Comparison of ENCODE assay signal across 25 mouse cellular contexts in the genomic region with DNA sequence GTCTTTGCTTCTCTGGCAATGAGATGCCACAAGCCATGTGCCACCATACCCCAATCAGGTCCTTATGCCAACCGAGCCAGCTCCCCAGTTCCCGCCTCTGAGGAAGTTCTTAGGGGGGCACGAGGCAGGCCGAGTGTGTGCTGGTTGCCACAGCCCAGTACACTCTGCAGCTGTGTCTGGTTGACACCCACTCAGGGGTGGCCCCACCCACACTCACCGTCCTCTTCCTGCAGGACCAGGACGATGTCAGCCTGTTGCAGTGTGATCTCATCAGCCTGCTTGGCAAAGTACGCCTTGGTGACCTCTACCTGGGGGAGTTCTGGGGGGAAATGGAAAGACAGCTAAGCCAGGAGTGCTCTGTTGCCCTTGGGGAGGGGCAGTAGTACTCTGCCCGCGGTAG. TPM values are rescaled to one million over a fixed set of nuclear protein-coding genes. Genes with fewer than 3 reads are reported as not detected.
DNase-seq lines count a peak whose midpoint lies in the region; ATAC-seq and TF ChIP-seq lines count a peak whose summit lies in the region.
"Had no signal": no experiment of that assay in that cellular context is flagged by ENCODE, and none has a peak within 500 bp of the region (broad histone marks: within the 10 kb centered on the region; RNA-seq: fewer than 3 reads in every experiment).

No protein-coding gene starts in this region.

- TF ChIP-seq CTCF in intestine, postnatal 0 days (IDR thresholded peaks at IDR 0.05; ENCODE audit: low read depth), result no peak
- TF ChIP-seq CTCF in kidney, postnatal 0 days (IDR thresholded peaks at IDR 0.05; ENCODE audit: low read depth), result no peak
- TF ChIP-seq CTCF in kidney, adult 2 months (conservative IDR thresholded peaks at IDR 0.05; ENCODE audit: insufficient read depth, insufficient read length, low read depth, low read length), result no peak
- no peak for TF ChIP-seq CTCF in lung, adult 2 months (IDR thresholded peaks at IDR 0.05; ENCODE audit: insufficient read depth, low read length)
- TF ChIP-seq CTCF in G1E (IDR thresholded peaks at IDR 0.05; ENCODE audit: low read depth, low read length), result no peak

- no peak overlapping the region for H3K9ac ChIP-seq in intestine, embryonic 15.5 days
- H3K9ac ChIP-seq in intestine, postnatal 0 days (ENCODE audit: low read depth, low read length), result no peak overlapping the region
- no peak overlapping the region for H3K9ac ChIP-seq in kidney, postnatal 0 days (ENCODE audit: low read depth, low read length)
- H3K9ac ChIP-seq: embryonic facial prominence, embryonic 12.5 days; forebrain, embryonic 15.5 days; heart, embryonic 13.5 days had no signal

- H3K36me3 ChIP-seq in intestine, embryonic 15.5 days, result peaks cover 10% of the 10 kb centered on the region; the same call in 1 of the 2 replicates
- H3K36me3 ChIP-seq in intestine, postnatal 0 days (ENCODE audit: control insufficient read depth, insufficient read depth), result peaks cover 64% of the 10 kb centered on the region
- H3K36me3 ChIP-seq in kidney, postnatal 0 days (ENCODE audit: insufficient read depth, low read length), result no peaks in the 10 kb centered on the region
- H3K36me3 ChIP-seq in kidney, adult 2 months (ENCODE audit: control insufficient read depth, insufficient read depth, low read length), result no peaks in the 10 kb centered on the region; the same call in 1 of the 2 replicates
- H3K36me3 ChIP-seq in G1E (replicated peaks), result no peaks in the 10 kb centered on the region
- H3K36me3 ChIP-seq: forebrain, embryonic 15.5 days had no signal

- WGBS in intestine, embryonic 15.5 days, result 57% methylated on average over 9 of the region's 9 CpGs
- 67% methylated on average over 9 of the region's 9 CpGs for WGBS in intestine, postnatal 0 days
- WGBS in kidney, postnatal 0 days, result 37% methylated on average over 9 of the region's 9 CpGs
- WGBS in kidney, adult 2 months, result 36% methylated on average over 9 of the region's 9 CpGs
- 46% methylated on average over 9 of the region's 9 CpGs for WGBS in lung, adult 2 months

- no peaks in the 10 kb centered on the region for H3K9me3 ChIP-seq in intestine, embryonic 15.5 days
- H3K9me3 ChIP-seq in intestine, postnatal 0 days (ENCODE audit: control insufficient read depth), result no peaks in the 10 kb centered on the region
- H3K9me3 ChIP-seq in kidney, postnatal 0 days (replicated peaks; ENCODE audit: low read length), result no peaks in the 10 kb centered on the region
- H3K9me3 ChIP-seq in G1E (replicated peaks), result peaks cover 98% of the 10 kb centered on the region
- H3K9me3 ChIP-seq: embryonic facial prominence, embryonic 12.5 days; forebrain, embryonic 15.5 days; heart, embryonic 13.5 days had no signal

- H3K27me3 ChIP-seq in intestine, embryonic 15.5 days (replicated peaks), result no peaks in the 10 kb centered on the region
- no peaks in the 10 kb centered on the region for H3K27me3 ChIP-seq in intestine, postnatal 0 days (replicated peaks; ENCODE audit: control insufficient read depth, insufficient read depth, low read length)
- H3K27me3 ChIP-seq in kidney, postnatal 0 days (ENCODE audit: insufficient read depth, low read length), result no peaks in the 10 kb centered on the region
- H3K27me3 ChIP-seq in kidney, adult 2 months (replicated peaks; ENCODE audit: control insufficient read depth, insufficient read depth, low read length), result no peaks in the 10 kb centered on the region
- no peaks in the 10 kb centered on the region for H3K27me3 ChIP-seq in G1E (ENCODE audit: insufficient read depth, low read length)
- H3K27me3 ChIP-seq: embryonic facial prominence, embryonic 12.5 days; forebrain, embryonic 15.5 days; heart, embryonic 13.5 days; Patski had no signal

- H3K4me3 ChIP-seq in intestine, embryonic 15.5 days (replicated peaks), result no peak overlapping the region
- H3K4me3 ChIP-seq in intestine, postnatal 0 days (ENCODE audit: low read depth, low read length), result no peak overlapping the region
- no peak overlapping the region for H3K4me3 ChIP-seq in kidney, postnatal 0 days (replicated peaks; ENCODE audit: low read depth, low read length)
- H3K4me3 ChIP-seq in kidney, adult 2 months (ENCODE audit: insufficient read depth, low read depth, low read length), result no peak overlapping the region
- no peak overlapping the region for H3K4me3 ChIP-seq in lung, adult 2 months (replicated peaks; ENCODE audit: extremely low read depth, low read depth, low read length)
- 0 out of 2 replicates have a peak overlapping the region, but pooled peaks have one; percentile 2 for H3K4me3 ChIP-seq in G1E (ENCODE audit: low read depth, low read length)
- H3K4me3 ChIP-seq: embryonic facial prominence, embryonic 12.5 days; forebrain, embryonic 15.5 days; heart, embryonic 13.5 days had no signal

- peak; percentile 21; the same call in 1 of the 2 replicates for ATAC-seq in intestine, embryonic 15.5 days
- ATAC-seq in intestine, postnatal 0 days, result no peak
- ATAC-seq in kidney, postnatal 0 days (replicated peaks; ENCODE audit: low FRiP score, low read depth), result 0 out of 2 replicates have a peak, but pooled peaks have one; percentile 14
- ATAC-seq in G1E (ENCODE audit: extremely low read depth, insufficient number of reproducible peaks, low FRiP score, poor library complexity, severe bottlenecking), result no peak
- ATAC-seq: activated CD4-positive, CD25-positive, alpha-beta regulatory T cell, adult 4 months; forebrain, embryonic 15.5 days; Patski had no signal

- no peak for TF ChIP-seq POLR2A in kidney, adult 2 months (IDR thresholded peaks at IDR 0.05; ENCODE audit: low read depth, low read length)
- 0 out of 2 replicates have a peak, but pooled peaks have one; percentile 22 for TF ChIP-seq POLR2A in lung, adult 2 months (IDR thresholded peaks at IDR 0.05; ENCODE audit: borderline replicate concordance, extremely low read depth, low read depth, low read length)

- DNase-seq in kidney, postnatal 0 days (ENCODE audit: low spot score), result no peak
- DNase-seq in kidney, adult 2 months, result no peak
- DNase-seq in lung, adult 2 months, result no peak
- DNase-seq in lung, postnatal 4 days, result no peak
- no peak for DNase-seq in G1E (ENCODE audit: low spot score)
- DNase-seq in left cerebral cortex, postnatal 14 days (ENCODE audit: low spot score in 2 of 2), result no peak
- DNase-seq: adrenal gland, postnatal 14 days; cerebellum, adult 11-12 months; cerebellum, adult 9-10 months; cerebellum, postnatal 25 days; gastrocnemius, postnatal 36 days; heart, adult 11 months; heart, postnatal 36 days had no signal

- no peak overlapping the region for H3K4me2 ChIP-seq in intestine, embryonic 15.5 days (replicated peaks)
- H3K4me2 ChIP-seq in intestine, postnatal 0 days (replicated peaks; ENCODE audit: low read depth), result no peak overlapping the region
- H3K4me2 ChIP-seq in kidney, postnatal 0 days (ENCODE audit: low read length), result no peak overlapping the region
- H3K4me2 ChIP-seq: embryonic facial prominence, embryonic 12.5 days; forebrain, embryonic 15.5 days; heart, embryonic 13.5 days had no signal

- intact Hi-C loops in left cerebral cortex, postnatal 14 days (cut with DNase I), result loop anchor here (10.0 kb wide), 1 partner anchor 115 kb away; a partner anchor contains a TSS

- no peaks in the 10 kb centered on the region for H3K4me1 ChIP-seq in intestine, embryonic 15.5 days (replicated peaks)
- H3K4me1 ChIP-seq in intestine, postnatal 0 days (replicated peaks; ENCODE audit: control insufficient read depth, insufficient read depth, low read length), result no peaks in the 10 kb centered on the region
- H3K4me1 ChIP-seq in kidney, postnatal 0 days (replicated peaks; ENCODE audit: insufficient read depth, low read length), result no peaks in the 10 kb centered on the region
- H3K4me1 ChIP-seq in kidney, adult 2 months (ENCODE audit: control insufficient read depth, insufficient read depth, low read length), result no peaks in the 10 kb centered on the region
- no peaks in the 10 kb centered on the region for H3K4me1 ChIP-seq in lung, adult 2 months (ENCODE audit: control insufficient read depth, insufficient read depth, low read length)
- H3K4me1 ChIP-seq in G1E (ENCODE audit: insufficient read depth, low read depth, low read length), result no peaks in the 10 kb centered on the region
- H3K4me1 ChIP-seq: embryonic facial prominence, embryonic 12.5 days; forebrain, embryonic 15.5 days; heart, embryonic 13.5 days had no signal

- H3K27ac ChIP-seq in intestine, embryonic 15.5 days, result no peak overlapping the region
- no peak overlapping the region for H3K27ac ChIP-seq in intestine, postnatal 0 days (ENCODE audit: low read depth, low read length)
- H3K27ac ChIP-seq in kidney, postnatal 0 days, result no peak overlapping the region
- H3K27ac ChIP-seq in kidney, adult 2 months (ENCODE audit: insufficient read depth, low read depth, low read length), result no peak overlapping the region
- H3K27ac ChIP-seq: embryonic facial prominence, embryonic 12.5 days; forebrain, embryonic 15.5 days; heart, embryonic 13.5 days had no signal

RNA-seq across cellular contexts. Expression of a gene that starts 22.0 kb away (rescaled TPM):
- 50.3 and 57.1 TPM in 2 replicates for polyA plus RNA-seq in intestine, embryonic 15.5 days (2015; fragmentation: Nextera tagmentation; extraction: Ambion mirVana)
- 65.9 and 69.4 TPM in 2 replicates for polyA plus RNA-seq in intestine, postnatal 0 days (2015; fragmentation: Nextera tagmentation; extraction: Ambion mirVana)
- 39.8 and 44.6 TPM in 2 replicates for polyA plus RNA-seq in kidney, postnatal 0 days (2015; fragmentation: Nextera tagmentation; extraction: Ambion mirVana)
- 58.6 and 66.8 TPM in 2 replicates for polyA plus RNA-seq in kidney, adult 2 months (2012; rRNA removed)
- polyA plus RNA-seq in lung, adult 2 months (2012; rRNA removed), result 15.1 and 18.0 TPM in 2 replicates
- not detected in 2 replicates for total RNA-seq in G1E (2014; fragmentation: Nextera tagmentation)
- 0.06 and 0.11 TPM in 2 replicates for total RNA-seq in G1E (2017)
- not detected in 2 replicates for polyA plus RNA-seq in G1E (2012)
- total RNA-seq in left cerebral cortex, postnatal 14 days (2021), result under 1 TPM; 0.13 to 0.49 TPM
- polyA plus RNA-seq: C2C12 had no signal

RNA-seq across cellular contexts. Expression of a gene that starts 56.4 kb away (rescaled TPM):
- not detected in 2 replicates for polyA plus RNA-seq in intestine, embryonic 15.5 days (2015; fragmentation: Nextera tagmentation; extraction: Ambion mirVana)
- polyA plus RNA-seq in intestine, postnatal 0 days (2015; fragmentation: Nextera tagmentation; extraction: Ambion mirVana), result not detected in 2 replicates
- polyA plus RNA-seq in kidney, postnatal 0 days (2015; fragmentation: Nextera tagmentation; extraction: Ambion mirVana), result not detected in 2 replicates
- not detected in 2 replicates for polyA plus RNA-seq in kidney, adult 2 months (2012; rRNA removed)
- not detected in 2 replicates for polyA plus RNA-seq in lung, adult 2 months (2012; rRNA removed)
- total RNA-seq in G1E (2014; fragmentation: Nextera tagmentation) (not detected in 2 replicates), G1E (2017) (not detected in 2 replicates)
- not detected in 2 replicates for polyA plus RNA-seq in G1E (2012)
- total RNA-seq in left cerebral cortex, postnatal 14 days (2021), result not detected
- total RNA-seq: adrenal gland, adult 18-20 months; adrenal gland, postnatal 14 days; gastrocnemius, adult 8-10 months; gastrocnemius, postnatal 36 days; heart, postnatal 36 days had no signal
- polyA plus RNA-seq: activated CD4-positive, CD25-positive, alpha-beta regulatory T cell, adult 4 months; C2C12; embryonic facial prominence, embryonic 12.5 days; forebrain, embryonic 11.5 days; heart, embryonic 13.5 days; heart, postnatal 0 days; Patski had no signal

Comparison
In these comparisons a context has a peak if more than half of its experiments do, and no peak if none do; other contexts are left out.
1. ATAC-seq: peak in intestine, embryonic 15.5 days (single experiment) and kidney, postnatal 0 days (single experiment); none in intestine, postnatal 0 days (single experiment) and G1E (single experiment).
2. RNA of a gene that starts 22.0 kb away (polyA plus RNA-seq): 65.9 to 69.4 TPM in intestine, postnatal 0 days, 58.6 to 66.8 TPM in kidney, adult 2 months, 50.3 to 57.1 TPM in intestine, embryonic 15.5 days, 39.8 to 44.6 TPM in kidney, postnatal 0 days and 15.1 to 18.0 TPM in lung, adult 2 months; not detected in G1E; every median in the first group is over 10 times any median in the second.